Mouse (Mus musculus) liver, adult 2 months (tissue): ENCODE data around the gene Dgkk.

Source experiments
- CTCF ChIP-seq: fragments of 200-500 bp; IDR thresholded peaks from 2 replicates; pipeline ENCODE4 v1.5.1; 2011; ENCODE audit warnings: low read depth, low read length, control low read depth
- POLR2A ChIP-seq: fragments of 200-500 bp; IDR thresholded peaks from 2 replicates; pipeline ENCODE4 v1.6.1; 2011; ENCODE audit warnings: low read length, control low read depth; ENCODE audit not compliant: insufficient read depth; ENCODE audit errors: extremely low read depth

DNA sequence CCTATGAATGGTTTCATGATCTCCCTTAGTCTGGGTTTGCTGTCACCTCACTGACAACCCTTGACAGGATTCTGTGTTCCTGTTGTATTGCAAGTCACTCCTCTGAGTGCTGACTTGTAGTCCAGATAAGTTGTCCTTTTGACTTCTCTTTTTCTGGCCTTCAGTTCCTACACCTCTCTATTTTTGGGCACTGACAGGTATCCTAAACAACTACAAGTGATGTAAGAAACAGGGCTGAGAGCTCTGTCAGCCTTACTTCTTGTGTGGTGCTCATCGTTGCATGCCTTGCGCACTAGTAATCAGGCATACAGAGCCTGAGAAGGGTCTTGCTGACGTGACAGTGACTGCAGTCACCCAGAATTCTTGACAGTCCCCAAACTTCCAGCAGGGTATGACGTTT lies 147.1 kb downstream of the Dgkk start:
- TF ChIP-seq POLR2A (no peak), CTCF (no peak)
